In the genomic region with DNA sequence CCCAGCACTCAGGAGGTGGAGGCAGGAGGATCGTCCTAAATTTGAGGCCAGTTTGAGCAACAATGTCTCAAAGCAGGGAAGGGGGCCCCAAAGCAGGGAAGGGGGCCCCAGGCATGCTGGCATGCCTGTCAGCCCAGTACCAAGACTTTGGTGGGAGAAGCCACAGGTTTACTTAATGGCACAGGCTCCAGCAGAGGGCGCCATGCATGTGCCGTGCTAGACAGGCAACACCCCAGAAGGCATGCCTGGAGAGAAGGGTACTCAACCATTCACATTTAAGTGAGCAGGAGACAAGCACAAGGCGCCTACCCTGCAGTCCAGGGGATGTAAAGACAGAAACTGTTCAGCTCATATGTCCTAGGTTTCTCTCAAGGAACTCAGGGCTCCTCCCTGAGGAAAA, we compare ENCODE assay signal across 8 mouse cellular contexts. TPM values are rescaled to one million over a fixed set of nuclear protein-coding genes. Genes with fewer than 3 reads are reported as not detected.
DNase-seq lines count a peak whose midpoint lies in the region; ATAC-seq and TF ChIP-seq lines count a peak whose summit lies in the region.

No protein-coding gene starts in this region.

- H3K9me3 ChIP-seq in kidney, embryonic 16.5 days (ENCODE audit: low read length): no peaks in the 10 kb centered on the region

- 9% methylated on average over 4 of the region's 4 CpGs for WGBS in kidney, embryonic 16.5 days
- 6% methylated on average over 4 of the region's 4 CpGs for WGBS in lung, adult 2 months

- no peak overlapping the region for H3K4me2 ChIP-seq in kidney, embryonic 16.5 days (replicated peaks; ENCODE audit: low read depth, low read length)

- TF ChIP-seq CTCF in gastrocnemius, adult 2 months (IDR thresholded peaks at IDR 0.05): peak; percentile 80
- TF ChIP-seq CTCF in lung, adult 2 months (IDR thresholded peaks at IDR 0.05; ENCODE audit: insufficient read depth, low read length): peak; percentile 94

- no peaks in the 10 kb centered on the region; the same call in 1 of the 2 replicates for H3K4me1 ChIP-seq in kidney, embryonic 16.5 days (ENCODE audit: insufficient read depth, low read length)
- H3K4me1 ChIP-seq in lung, adult 2 months (ENCODE audit: control insufficient read depth, insufficient read depth, low read length): no peaks in the 10 kb centered on the region

- DNase-seq in 3T3-L1 (ENCODE audit: low read depth, low spot score) (peak; percentile 88), MN1 (ENCODE audit: low spot score) (peak; percentile 75)
- peak; percentile 57 for DNase-seq in cerebellum, adult 9-11 months
- peak; percentile 87 for DNase-seq in gastrocnemius, adult 2 months
- peak; percentile 78 for DNase-seq in lung, adult 2 months
- peak; percentile 68 for DNase-seq in right cerebral cortex, adult 18-20 months
- DNase-seq in urinary bladder, adult 18-20 months (ENCODE audit: low spot score in 2 of 2): peak; percentile 50 to 72

- intact Hi-C loops in gastrocnemius, adult 2 months (cut with DNase I): loop anchor here (2.0 kb wide), 1 partner anchor 54 kb away; no protein-coding TSS in a partner anchor

- ATAC-seq in kidney, embryonic 16.5 days (ENCODE audit: low FRiP score, low TSS enrichment): peak; percentile 55

- TF ChIP-seq POLR2A in lung, adult 2 months (IDR thresholded peaks at IDR 0.05; ENCODE audit: borderline replicate concordance, extremely low read depth, low read depth, low read length): no peak

- no peak overlapping the region for H3K27ac ChIP-seq in gastrocnemius, adult 2 months
- H3K27ac ChIP-seq in kidney, embryonic 16.5 days (ENCODE audit: low read length): no peak overlapping the region

- H3K27me3 ChIP-seq in kidney, embryonic 16.5 days (ENCODE audit: insufficient read depth, low read length): no peaks in the 10 kb centered on the region

- no peak overlapping the region for H3K4me3 ChIP-seq in gastrocnemius, adult 2 months
- H3K4me3 ChIP-seq in kidney, embryonic 16.5 days (ENCODE audit: low read length): no peak overlapping the region
- no peak overlapping the region for H3K4me3 ChIP-seq in lung, adult 2 months (replicated peaks; ENCODE audit: extremely low read depth, low read depth, low read length)

- H3K9ac ChIP-seq in kidney, embryonic 16.5 days (replicated peaks; ENCODE audit: low read length): no peak overlapping the region

- H3K36me3 ChIP-seq in kidney, embryonic 16.5 days (ENCODE audit: insufficient read depth, low read length): peaks cover 9% of the 10 kb centered on the region; the same call in 1 of the 2 replicates

RNA-seq across cellular contexts. Expression of a gene that starts 6.2 kb away (rescaled TPM):
- 1 to 10 TPM; 4.4 to 5.0 TPM for total RNA-seq in gastrocnemius, adult 2 months (2021)
- 42.5 and 44.1 TPM in 2 replicates for polyA plus RNA-seq in kidney, embryonic 16.5 days (2015; fragmentation: Nextera tagmentation; extraction: Ambion mirVana)
- 27.1 and 31.3 TPM in 2 replicates for polyA plus RNA-seq in lung, adult 2 months (2012; rRNA removed)

RNA-seq across cellular contexts. Expression of a gene that starts 14.7 kb away (rescaled TPM):
- total RNA-seq in gastrocnemius, adult 2 months (2021): 100 to 1,000 TPM in 1 of 2 experiments, 10 to 100 TPM in 1; 93.8 to 110 TPM
- 430 and 458 TPM in 2 replicates for polyA plus RNA-seq in kidney, embryonic 16.5 days (2015; fragmentation: Nextera tagmentation; extraction: Ambion mirVana)
- polyA plus RNA-seq in lung, adult 2 months (2012; rRNA removed): 35.5 and 39.7 TPM in 2 replicates

RNA-seq across cellular contexts. Expression of a gene that starts 35.0 kb away (rescaled TPM):
- 1 to 10 TPM; 3.6 to 4.1 TPM for total RNA-seq in gastrocnemius, adult 2 months (2021)
- 13.5 and 15.9 TPM in 2 replicates for polyA plus RNA-seq in kidney, embryonic 16.5 days (2015; fragmentation: Nextera tagmentation; extraction: Ambion mirVana)
- polyA plus RNA-seq in lung, adult 2 months (2012; rRNA removed): 29.0 and 31.3 TPM in 2 replicates

RNA-seq across cellular contexts. Expression of a gene that starts 51.0 kb away (rescaled TPM):
- 1 to 10 TPM; 2.0 to 3.5 TPM for total RNA-seq in gastrocnemius, adult 2 months (2021)
- 41.6 and 42.6 TPM in 2 replicates for polyA plus RNA-seq in kidney, embryonic 16.5 days (2015; fragmentation: Nextera tagmentation; extraction: Ambion mirVana)
- 63.0 and 65.3 TPM in 2 replicates for polyA plus RNA-seq in lung, adult 2 months (2012; rRNA removed)

Comparison
In these comparisons a context has a peak if more than half of its experiments do, and no peak if none do; other contexts are left out.
1. RNA of a gene that starts 14.7 kb away (polyA plus RNA-seq): 430 to 458 TPM in kidney, embryonic 16.5 days; 35.5 to 39.7 TPM in lung, adult 2 months; every median in the first group is over 10 times any median in the second.
2. Peak in every context shown above with its lines, with median percentiles within 50 percentile points of each other: DNase-seq.